Mouse (Mus musculus) thymus, adult 2 months (tissue): ENCODE results near the gene Tgfbr2.

Experiments
- CTCF ChIP-seq: fragments of 200-500 bp; IDR thresholded peaks from 2 replicates; pipeline ENCODE4 v1.5.1; 2012; ENCODE audit warnings: mild to moderate bottlenecking, control low read depth, low read length, moderate library complexity, borderline replicate concordance; ENCODE audit not compliant: control insufficient read depth, poor library complexity, insufficient read depth; ENCODE audit errors: extremely low read depth
- POLR2A ChIP-seq: fragments of 200-500 bp; IDR thresholded peaks from 2 replicates; pipeline ENCODE4 v1.6.1; 2012; ENCODE audit warnings: mild to moderate bottlenecking, low read length, control low read depth, moderate library complexity; ENCODE audit not compliant: control insufficient read depth, poor library complexity, insufficient read depth; ENCODE audit errors: extremely low read depth

DNA sequence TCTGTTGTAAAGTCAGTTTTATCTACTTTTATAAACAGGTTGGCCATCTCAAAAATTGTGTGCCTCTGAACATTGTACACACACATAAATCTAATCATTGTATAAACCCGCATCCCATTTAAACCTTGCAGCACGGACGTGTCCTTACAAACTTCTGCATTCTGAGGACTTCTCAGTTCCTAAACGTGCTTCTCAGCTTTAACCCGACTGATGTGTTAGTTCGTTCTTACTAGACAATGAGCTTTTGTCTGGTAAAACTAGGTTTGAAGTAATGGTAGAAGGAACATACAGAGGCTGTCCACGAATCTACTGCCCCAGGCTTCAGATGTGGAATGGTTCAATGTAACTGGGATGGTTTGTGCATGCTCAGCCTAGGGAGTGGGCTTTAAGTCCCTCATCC is 41.9 kb upstream of the Tgfbr2 start:
- no peak for TF ChIP-seq CTCF
- no peak for TF ChIP-seq POLR2A
